Mouse (Mus musculus) liver, postnatal 0 days (tissue): ENCODE results near the gene Smarcb1.

Source experiments
- CTCF ChIP-seq: sonication (generic); IDR thresholded peaks from 2 replicates; pipeline ENCODE4 v1.5.1; 2016; ENCODE audit warnings: antibody characterized with exemption, low read depth
- EP300 ChIP-seq: IDR thresholded peaks from 2 replicates; pipeline ENCODE4 v1.6.1; 2016; ENCODE audit warnings: antibody characterized with exemption, low read depth, mild to moderate bottlenecking

- TF ChIP-seq EP300, result no peak
- no peak for TF ChIP-seq CTCF
Measured at GRCm38 (mm10) chr10:75856155-75856907, 65.1 kb downstream of the Smarcb1 start.
